Mouse (Mus musculus): ENCODE measurements around the gene Lrmp. TPM values are rescaled to one million over a fixed set of nuclear protein-coding genes. Genes with fewer than 3 reads are reported as not detected.

The Lrmp gene
- total and polyA plus RNA-seq, 3 experiments = 0.04 to 0.05 TPM; not detected in 1

GRCm38 (mm10) chr6:145094431-145094830 is 21.0 kb upstream of the Lrmp start:
- ATAC-seq (ENCODE audit: extremely low read depth, insufficient number of reproducible peaks, low FRiP score, poor library complexity, severe bottlenecking) (no peak), DNase-seq (ENCODE audit: low spot score) (no peak)
- H3K27me3 ChIP-seq (ENCODE audit: insufficient read depth, low read length) = no peaks in the 10 kb centered on the region
- peaks cover 51% of the 10 kb centered on the region for H3K9me3 ChIP-seq (replicated peaks)
- H3K4me3 ChIP-seq (ENCODE audit: low read depth, low read length) = no peak overlapping the region
- H3K36me3 ChIP-seq (replicated peaks) = no peaks in the 10 kb centered on the region
- no peaks in the 10 kb centered on the region for H3K4me1 ChIP-seq (ENCODE audit: insufficient read depth, low read depth, low read length)
- TF ChIP-seq GATA2 (IDR thresholded peaks at IDR 0.05; ENCODE audit: borderline replicate concordance, low read depth, low read length) = no peak
- no peak for TF ChIP-seq TAL1 (conservative IDR thresholded peaks at IDR 0.05; ENCODE audit: low read depth, low read length)
- TF ChIP-seq POLR2AphosphoS5 (IDR thresholded peaks at IDR 0.05; ENCODE audit: insufficient replicate concordance, low read depth, low read length) = no peak
- no peak for TF ChIP-seq GATA1 (IDR thresholded peaks at IDR 0.05; ENCODE audit: borderline replicate concordance, low read length)
- TF ChIP-seq CTCF (IDR thresholded peaks at IDR 0.05; ENCODE audit: low read depth, low read length) = no peak

GRCm38 (mm10) chr6:145100923-145101322 is 14.5 kb upstream of the Lrmp start:
- Histone ChIP-seq H3K9me3 (replicated peaks) (peaks cover 33% of the 10 kb centered on the region), H3K36me3 (replicated peaks) (no peaks in the 10 kb centered on the region), H3K4me1 (ENCODE audit: insufficient read depth, low read depth, low read length) (no peaks in the 10 kb centered on the region), H3K4me3 (ENCODE audit: low read depth, low read length) (no peak overlapping the region), H3K27me3 (ENCODE audit: insufficient read depth, low read length) (no peaks in the 10 kb centered on the region)
- TF ChIP-seq GATA2 (IDR thresholded peaks at IDR 0.05; ENCODE audit: borderline replicate concordance, low read depth, low read length) = no peak
- TF ChIP-seq GATA1 (IDR thresholded peaks at IDR 0.05; ENCODE audit: borderline replicate concordance, low read length) = no peak
- TF ChIP-seq CTCF (IDR thresholded peaks at IDR 0.05; ENCODE audit: low read depth, low read length) = no peak
- TF ChIP-seq POLR2AphosphoS5 (IDR thresholded peaks at IDR 0.05; ENCODE audit: insufficient replicate concordance, low read depth, low read length) = no peak
- no peak for TF ChIP-seq TAL1 (conservative IDR thresholded peaks at IDR 0.05; ENCODE audit: low read depth, low read length)
- ATAC-seq (ENCODE audit: extremely low read depth, insufficient number of reproducible peaks, low FRiP score, poor library complexity, severe bottlenecking) = no peak
- DNase-seq (ENCODE audit: low spot score) = no peak

GRCm38 (mm10) chr6:145104241-145104939 is 11.1 kb upstream of the Lrmp start:
- Histone ChIP-seq H3K27me3 (ENCODE audit: insufficient read depth, low read length) (no peaks in the 10 kb centered on the region), H3K9me3 (replicated peaks) (peaks cover 42% of the 10 kb centered on the region), H3K4me1 (ENCODE audit: insufficient read depth, low read depth, low read length) (no peaks in the 10 kb centered on the region), H3K4me3 (ENCODE audit: low read depth, low read length) (no peak overlapping the region), H3K36me3 (replicated peaks) (no peaks in the 10 kb centered on the region)
- DNase-seq (ENCODE audit: low spot score) = no peak
- TF ChIP-seq TAL1 (conservative IDR thresholded peaks at IDR 0.05; ENCODE audit: low read depth, low read length) = no peak
- no peak for TF ChIP-seq CTCF (IDR thresholded peaks at IDR 0.05; ENCODE audit: low read depth, low read length)
- TF ChIP-seq GATA2 (IDR thresholded peaks at IDR 0.05; ENCODE audit: borderline replicate concordance, low read depth, low read length) = no peak
- no peak for TF ChIP-seq GATA1 (IDR thresholded peaks at IDR 0.05; ENCODE audit: borderline replicate concordance, low read length)
- no peak for ATAC-seq (ENCODE audit: extremely low read depth, insufficient number of reproducible peaks, low FRiP score, poor library complexity, severe bottlenecking)

GRCm38 (mm10) chr6:145105439-145105838 is 10.0 kb upstream of the Lrmp start:
- Histone ChIP-seq H3K4me1 (ENCODE audit: insufficient read depth, low read depth, low read length) (no peaks in the 10 kb centered on the region), H3K9me3 (replicated peaks) (peaks cover 50% of the 10 kb centered on the region)
- no peak for ATAC-seq (ENCODE audit: extremely low read depth, insufficient number of reproducible peaks, low FRiP score, poor library complexity, severe bottlenecking)

GRCm38 (mm10) chr6:145106163-145106842 is 9.2 kb upstream of the Lrmp start:
- Histone ChIP-seq H3K4me3 (ENCODE audit: low read depth, low read length) (no peak overlapping the region), H3K9me3 (replicated peaks) (peaks cover 51% of the 10 kb centered on the region), H3K4me1 (ENCODE audit: insufficient read depth, low read depth, low read length) (no peaks in the 10 kb centered on the region), H3K27me3 (ENCODE audit: insufficient read depth, low read length) (no peaks in the 10 kb centered on the region), H3K36me3 (replicated peaks) (no peaks in the 10 kb centered on the region)
- ATAC-seq (ENCODE audit: extremely low read depth, insufficient number of reproducible peaks, low FRiP score, poor library complexity, severe bottlenecking) (no peak), DNase-seq (ENCODE audit: low spot score) (no peak)
- no peak for TF ChIP-seq GATA2 (IDR thresholded peaks at IDR 0.05; ENCODE audit: borderline replicate concordance, low read depth, low read length)
- no peak for TF ChIP-seq POLR2AphosphoS5 (IDR thresholded peaks at IDR 0.05; ENCODE audit: insufficient replicate concordance, low read depth, low read length)
- TF ChIP-seq CTCF (IDR thresholded peaks at IDR 0.05; ENCODE audit: low read depth, low read length) = no peak
- TF ChIP-seq GATA1 (IDR thresholded peaks at IDR 0.05; ENCODE audit: borderline replicate concordance, low read length) = no peak
- TF ChIP-seq TAL1 (conservative IDR thresholded peaks at IDR 0.05; ENCODE audit: low read depth, low read length) = no peak

More at GRCm38 (mm10) chr6:145105439-145105838, 10.0 kb upstream of the Lrmp start:
- Histone ChIP-seq H3K4me3 (ENCODE audit: low read depth, low read length) (no peak overlapping the region), H3K27me3 (ENCODE audit: insufficient read depth, low read length) (no peaks in the 10 kb centered on the region), H3K36me3 (replicated peaks) (no peaks in the 10 kb centered on the region)
- DNase-seq (ENCODE audit: low spot score) = no peak
- no peak for TF ChIP-seq TAL1 (conservative IDR thresholded peaks at IDR 0.05; ENCODE audit: low read depth, low read length)

GRCm38 (mm10) chr6:145110786-145111185 is 4.7 kb upstream of the Lrmp start:
- TF ChIP-seq CTCF (IDR thresholded peaks at IDR 0.05; ENCODE audit: low read depth, low read length) (no peak), TAL1 (conservative IDR thresholded peaks at IDR 0.05; ENCODE audit: low read depth, low read length) (no peak), POLR2AphosphoS5 (IDR thresholded peaks at IDR 0.05; ENCODE audit: insufficient replicate concordance, low read depth, low read length) (no peak), GATA2 (IDR thresholded peaks at IDR 0.05; ENCODE audit: borderline replicate concordance, low read depth, low read length) (no peak), GATA1 (IDR thresholded peaks at IDR 0.05; ENCODE audit: borderline replicate concordance, low read length) (no peak)
- H3K4me3 ChIP-seq (ENCODE audit: low read depth, low read length) = no peak overlapping the region
- peaks cover 60% of the 10 kb centered on the region for H3K9me3 ChIP-seq (replicated peaks)
- H3K27me3 ChIP-seq (ENCODE audit: insufficient read depth, low read length) = no peaks in the 10 kb centered on the region
- no peaks in the 10 kb centered on the region for H3K4me1 ChIP-seq (ENCODE audit: insufficient read depth, low read depth, low read length)
- no peak for ATAC-seq (ENCODE audit: extremely low read depth, insufficient number of reproducible peaks, low FRiP score, poor library complexity, severe bottlenecking)
- no peaks in the 10 kb centered on the region for H3K36me3 ChIP-seq (replicated peaks)
- no peak for DNase-seq (ENCODE audit: low spot score)
